Mouse (Mus musculus) liver (tissue): ENCODE measurements around the gene Rxrg.
A peak's percentile ranks its signal among the peaks of the same experiment; 100 is the strongest.

Source experiments
- DNase-seq: peaks from one replicate; pipeline ENCODE4 v3.0.0-alpha.2; 2020; ENCODE audit warnings: mixed read lengths

The Rxrg gene

GRCm38 (mm10) chr1:167648670-167649069 is 50.5 kb downstream of the Rxrg start:
- DNase-seq: no peak

- DNase-seq: no peak
Measured at GRCm38 (mm10) chr1:167649122-167649633, 51.0 kb downstream of the Rxrg start.

- no peak for DNase-seq
Measured at GRCm38 (mm10) chr1:167652336-167652735, 54.2 kb downstream of the Rxrg start.

GRCm38 (mm10) chr1:167659065-167659464 is 60.9 kb downstream of the Rxrg start:
- no peak for DNase-seq

GRCm38 (mm10) chr1:167660521-167661101 is 62.4 kb downstream of the Rxrg start:
- peak; percentile 16 for DNase-seq

- no peak for DNase-seq
Measured at GRCm38 (mm10) chr1:167661123-167661522, 62.9 kb downstream of the Rxrg start.

GRCm38 (mm10) chr1:167663136-167663535 is 65.0 kb downstream of the Rxrg start:
- no peak for DNase-seq

GRCm38 (mm10) chr1:167669796-167670195 is 71.6 kb downstream of the Rxrg start:
- peak; percentile 57 for DNase-seq

- no peak for DNase-seq
Measured at GRCm38 (mm10) chr1:167672433-167672987, 74.3 kb downstream of the Rxrg start.

- no peak for DNase-seq
Measured at GRCm38 (mm10) chr1:167679061-167679460, 80.9 kb downstream of the Rxrg start.

GRCm38 (mm10) chr1:167688001-167688346 is 89.8 kb downstream of the Rxrg start:
- DNase-seq: no peak

GRCm38 (mm10) chr1:167688347-167689231 is 90.4 kb downstream of the Rxrg start:
- DNase-seq: peak; percentile 15

- DNase-seq: no peak
Measured at GRCm38 (mm10) chr1:167689232-167689261, 90.9 kb downstream of the Rxrg start, which contains the start of gene Lmx1a. Gene Lmx1a (plus strand): TSS chr1:167689237.
